30 mouse cellular contexts compared by ENCODE assay signal in the genomic region with DNA sequence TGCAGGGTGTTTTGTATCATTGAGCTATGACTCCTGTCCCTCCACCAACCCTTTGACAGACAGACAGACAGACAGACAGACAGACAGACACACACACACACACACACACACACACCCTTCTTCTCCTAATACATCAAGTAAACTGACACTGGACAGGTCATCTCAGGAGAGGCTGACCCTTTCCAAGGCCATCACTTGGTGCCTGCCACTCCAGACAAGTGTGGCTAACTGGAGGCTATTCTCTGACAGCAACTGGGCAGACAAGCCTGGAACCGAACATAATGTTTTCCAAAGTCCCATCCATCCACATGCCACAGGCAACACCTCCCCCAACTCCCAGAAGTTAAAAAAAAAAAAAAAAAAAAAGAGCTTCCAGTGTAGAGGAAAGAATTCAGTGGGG. TPM values are rescaled to one million over a fixed set of nuclear protein-coding genes. Genes with fewer than 3 reads are reported as not detected.
DNase-seq lines count a peak whose midpoint lies in the region; ATAC-seq lines count a peak whose summit lies in the region.
"Had no signal": no experiment of that assay in that cellular context is flagged by ENCODE, and none has a peak within 500 bp of the region (broad histone marks: within the 10 kb centered on the region; RNA-seq: fewer than 3 reads in every experiment).

No protein-coding gene starts in this region.

- peak overlapping the region; percentile 87 for H3K9ac ChIP-seq in heart, embryonic 16.5 days (ENCODE audit: low read length)
- H3K9ac ChIP-seq in kidney, embryonic 14.5 days (ENCODE audit: low read depth, low read length): no peak overlapping the region
- H3K9ac ChIP-seq: embryonic facial prominence, embryonic 13.5 days; hindbrain, embryonic 15.5 days; intestine, embryonic 15.5 days; midbrain, embryonic 12.5 days had no signal

- ATAC-seq in heart, embryonic 16.5 days (replicated peaks; ENCODE audit: extremely low read depth, insufficient read depth, low FRiP score): no peak
- ATAC-seq in kidney, embryonic 14.5 days (ENCODE audit: low FRiP score, low TSS enrichment): no peak
- ATAC-seq: CD4-positive, CD25-positive, alpha-beta regulatory T cell, adult 4 months; forebrain, embryonic 14.5 days; intestine, embryonic 15.5 days had no signal

- H3K27ac ChIP-seq in heart, embryonic 16.5 days (ENCODE audit: low read length): peak overlapping the region; percentile 30
- H3K27ac ChIP-seq in kidney, embryonic 14.5 days (ENCODE audit: low read depth, low read length): no peak overlapping the region
- H3K27ac ChIP-seq: embryonic facial prominence, embryonic 13.5 days; hindbrain, embryonic 15.5 days; intestine, embryonic 15.5 days; limb, embryonic 10.5 days; midbrain, embryonic 12.5 days had no signal

- H3K9me3 ChIP-seq in heart, embryonic 16.5 days (replicated peaks; ENCODE audit: control insufficient read depth, low read length): no peaks in the 10 kb centered on the region
- H3K9me3 ChIP-seq in kidney, embryonic 14.5 days (ENCODE audit: control insufficient read depth, low read length): no peaks in the 10 kb centered on the region
- H3K9me3 ChIP-seq: embryonic facial prominence, embryonic 13.5 days; hindbrain, embryonic 15.5 days; intestine, embryonic 15.5 days; limb, embryonic 10.5 days; midbrain, embryonic 12.5 days had no signal

- peak overlapping the region; percentile 72 for H3K4me2 ChIP-seq in heart, embryonic 16.5 days (ENCODE audit: low read depth, low read length)
- no peak overlapping the region for H3K4me2 ChIP-seq in kidney, embryonic 14.5 days (replicated peaks; ENCODE audit: low read depth, low read length)
- H3K4me2 ChIP-seq: embryonic facial prominence, embryonic 13.5 days; hindbrain, embryonic 15.5 days; intestine, embryonic 15.5 days; midbrain, embryonic 12.5 days had no signal

- H3K4me3 ChIP-seq in heart, embryonic 16.5 days (ENCODE audit: low read length): peak overlapping the region; percentile 60
- H3K4me3 ChIP-seq in kidney, embryonic 14.5 days (ENCODE audit: low read length): no peak overlapping the region
- H3K4me3 ChIP-seq: embryonic facial prominence, embryonic 13.5 days; hindbrain, embryonic 15.5 days; intestine, embryonic 15.5 days; limb, embryonic 10.5 days; midbrain, embryonic 12.5 days had no signal

- H3K27me3 ChIP-seq in heart, embryonic 16.5 days (ENCODE audit: control insufficient read depth, insufficient read depth, low read length): no peaks in the 10 kb centered on the region
- no peaks in the 10 kb centered on the region for H3K27me3 ChIP-seq in kidney, embryonic 14.5 days (ENCODE audit: control insufficient read depth, insufficient read depth, low read length)
- H3K27me3 ChIP-seq: embryonic facial prominence, embryonic 13.5 days; hindbrain, embryonic 15.5 days; intestine, embryonic 15.5 days; midbrain, embryonic 12.5 days; Patski had no signal

- 10% methylated on average over 1 of the region's 1 CpGs for whole genome bisulfite sequencing in heart, embryonic 16.5 days
- 25% methylated on average over 1 of the region's 1 CpGs for WGBS in kidney, embryonic 14.5 days

- peaks cover 20% of the 10 kb centered on the region for H3K4me1 ChIP-seq in heart, embryonic 16.5 days (ENCODE audit: control insufficient read depth, insufficient read depth, low read length)
- H3K4me1 ChIP-seq in kidney, embryonic 14.5 days (ENCODE audit: control insufficient read depth, insufficient read depth, low read length): no peaks in the 10 kb centered on the region
- H3K4me1 ChIP-seq: embryonic facial prominence, embryonic 13.5 days; hindbrain, embryonic 15.5 days; intestine, embryonic 15.5 days; limb, embryonic 10.5 days had no signal

- H3K36me3 ChIP-seq in heart, embryonic 16.5 days (ENCODE audit: control insufficient read depth, insufficient read depth): peaks cover 17% of the 10 kb centered on the region
- H3K36me3 ChIP-seq in kidney, embryonic 14.5 days (ENCODE audit: control insufficient read depth, insufficient read depth, low read length): no peaks in the 10 kb centered on the region
- H3K36me3 ChIP-seq: embryonic facial prominence, embryonic 13.5 days; hindbrain, embryonic 15.5 days; intestine, embryonic 15.5 days; limb, embryonic 10.5 days; midbrain, embryonic 12.5 days had no signal

- intact Hi-C loops in heart, postnatal 36 days (cut with DNase I): no loop called here

- DNase-seq in adrenal gland, adult 2 months: peak; percentile 21
- no peak for DNase-seq in adrenal gland, postnatal 4 days (ENCODE audit: low spot score in 2 of 2)
- peak; percentile 47 to 63 for DNase-seq in heart, adult 9 months (ENCODE audit: low spot score in 2 of 2)
- DNase-seq in heart, postnatal 36 days: no peak
- peak; percentile 31 to 43 for DNase-seq in adrenal gland, postnatal 36 days
- DNase-seq in spleen, postnatal 4 days (ENCODE audit: low spot score in 2 of 2): no peak
- DNase-seq: cerebellum, postnatal 10 days; kidney, adult 9 months; kidney, postnatal 4 days; layer of hippocampus, adult 9-11 months; lung, adult 2 months; spleen, adult 18-20 months; thymus, postnatal 36 days had no signal

RNA-seq across cellular contexts. Expression of a gene that starts 4.1 kb away (rescaled TPM):
- under 1 TPM in 1 of 2 experiments, not detected in 1; 0.29 TPM for total RNA-seq in adrenal gland, adult 2 months (2021)
- polyA plus RNA-seq in adrenal gland, adult 2 months (2012; rRNA removed): not detected in 2 replicates
- 1 to 10 TPM; 1.8 to 8.0 TPM for total RNA-seq in adrenal gland, postnatal 4 days (2021)
- total RNA-seq in heart, postnatal 36 days (2021): 1,000 to 10,000 TPM in 1 of 2 experiments, 100 to 1,000 TPM in 1; 760 to 1,125 TPM
- total RNA-seq in adrenal gland, postnatal 36 days (2021): under 1 TPM in 1 of 2 experiments, not detected in 1; 0.26 TPM
- polyA plus RNA-seq in heart, embryonic 16.5 days (2015; fragmentation: Nextera tagmentation; extraction: Ambion mirVana): 49.6 and 52.6 TPM in 2 replicates
- polyA plus RNA-seq in kidney, embryonic 14.5 days (2014; fragmentation: Nextera tagmentation; extraction: Ambion mirVana): not detected in 2 replicates
- total RNA-seq: ES-E14; granulocyte monocyte progenitor cell, adult 5-6 weeks; megakaryocyte progenitor cell, adult 5-6 weeks had no signal
- polyA plus RNA-seq: brain, embryonic 14.5 days; CD4-positive, CD25-positive, alpha-beta regulatory T cell, adult 4 months; forebrain, embryonic 14.5 days; hindbrain, embryonic 15.5 days; intestine, embryonic 15.5 days; liver, adult 2 months; midbrain, embryonic 12.5 days; neural tube, embryonic 14.5 days; Patski; stomach, embryonic 14.5 days had no signal

Comparison
In these comparisons a context has a peak if more than half of its experiments do, and no peak if none do; other contexts are left out.
1. DNase-seq: peak in adrenal gland, adult 2 months (single experiment), heart, adult 9 months (2 of 2) and adrenal gland, postnatal 36 days (2 of 2); none in adrenal gland, postnatal 4 days (0 of 2), heart, postnatal 36 days (0 of 2) and spleen, postnatal 4 days (0 of 2).
2. RNA of a gene that starts 4.1 kb away (total RNA-seq): 760 to 1,125 TPM in heart, postnatal 36 days; 1.8 to 8.0 TPM in adrenal gland, postnatal 4 days, 0.29 TPM in adrenal gland, adult 2 months and 0.26 TPM in adrenal gland, postnatal 36 days; every median in the first group is over 10 times any median in the second.